Mouse (Mus musculus) stomach, postnatal 0 days (tissue): Measurements from ENCODE around the gene Srsf1. TPM values are rescaled to one million over a fixed set of nuclear protein-coding genes. Genes with fewer than 3 reads are reported as not detected.

Source experiments
- ATAC-seq: fragments of 200-750 bp; cut with Nextera tagmentation; 2 replicates; pipeline ENCODE4 v1.8.0; 2017; ENCODE audit not compliant: low FRiP score, low TSS enrichment
- DNase-seq: peaks from one replicate; pipeline ENCODE4 v3.0.0-alpha.2; 2016; ENCODE audit warnings: low spot score
- H3K27ac ChIP-seq: fragments of 300-500 bp; sonication (generic); replicated peaks from 2 replicates; pipeline ENCODE4 v1.5.1; 2014; ENCODE audit warnings: mild to moderate bottlenecking, control low read depth
- H3K27me3 ChIP-seq: fragments of 300-500 bp; sonication (generic); 2 replicates; pipeline ENCODE4 v1.6.1; 2014; ENCODE audit warnings: low read length; ENCODE audit not compliant: control insufficient read depth, insufficient read depth
- H3K36me3 ChIP-seq: fragments of 300-500 bp; sonication (generic); 2 replicates; pipeline ENCODE4 v1.6.1; 2014; ENCODE audit warnings: low read length, mixed read lengths; ENCODE audit not compliant: control insufficient read depth, insufficient read depth
- H3K4me1 ChIP-seq: fragments of 300-500 bp; sonication (generic); replicated peaks from 2 replicates; pipeline ENCODE4 v1.6.1; 2014; ENCODE audit warnings: antibody characterized with exemption; ENCODE audit not compliant: control insufficient read depth, insufficient read depth
- H3K4me2 ChIP-seq: fragments of 300-500 bp; sonication (generic); replicated peaks from 2 replicates; pipeline ENCODE4 v1.6.1; 2014; ENCODE audit warnings: low read depth, mild to moderate bottlenecking, control low read depth, moderate library complexity
- H3K4me3 ChIP-seq: fragments of 300-500 bp; sonication (generic); 2 replicates; pipeline ENCODE4 v1.5.1; 2014; ENCODE audit warnings: low read depth, low read length, control low read depth
- H3K9ac ChIP-seq: fragments of 300-500 bp; sonication (generic); 2 replicates; pipeline ENCODE4 v1.6.1; 2014; ENCODE audit warnings: mild to moderate bottlenecking, low read length, control low read depth, mixed read lengths
- H3K9me3 ChIP-seq: fragments of 300-500 bp; sonication (generic); 2 replicates; pipeline ENCODE4 v1.6.1; 2016; ENCODE audit warnings: low read length; ENCODE audit not compliant: control insufficient read depth
- CTCF ChIP-seq: IDR thresholded peaks from 2 replicates; pipeline ENCODE4 v1.5.1; 2016; ENCODE audit warnings: antibody characterized with exemption, low read depth, mild to moderate bottlenecking, moderate library complexity
- EP300 ChIP-seq: optimal IDR thresholded peaks from 2 replicates; pipeline ENCODE3; 2016; ENCODE audit warnings: antibody characterized with exemption
- WGBS: fragments of 180-500 bp; shearing (Covaris S2); extraction: QIAGEN DNeasy Blood & Tissue Kit; methylation state at CpG from one replicate; pipeline ENCODE4 v1.1.7; 2014; 5-methylcytosine and 5-hydroxymethylcytosine counted together
- polyA plus RNA-seq: library from polyadenylated mRNA; unstranded; fragments of >200 nt; fragmentation: Nextera tagmentation; extraction: Ambion mirVana; gene quantifications from 2 replicates; pipeline ENCODE4 v1.2.1, GENCODE M21; 2015

The Srsf1 gene
- polyA plus RNA-seq, 1 experiment from 2014 or later = 97.5 TPM

DNA sequence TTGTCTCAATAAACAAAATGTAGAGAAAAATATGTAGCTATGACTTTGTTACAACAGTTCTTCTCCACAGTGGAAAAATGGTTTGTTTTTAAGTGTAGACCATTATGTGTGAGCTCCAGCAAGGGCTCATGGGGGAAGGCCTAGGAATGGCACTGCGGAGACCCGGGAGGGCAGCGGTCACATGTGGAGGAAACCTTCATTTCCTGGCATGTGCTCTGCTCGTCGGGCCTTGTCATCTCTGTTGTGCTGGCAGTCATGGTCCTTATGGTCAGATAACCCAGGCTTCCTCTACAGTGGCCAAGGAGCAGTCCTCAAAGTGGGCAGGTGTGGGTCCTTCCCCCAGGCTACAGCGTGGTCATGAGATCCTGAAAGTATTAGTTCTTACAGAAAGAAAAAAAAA lies 36.5 kb downstream of the Srsf1 start:
- WGBS = 72% methylated on average over 6 of the region's 6 CpGs
- TF ChIP-seq CTCF (no peak), EP300 (no peak)
- no peak for ATAC-seq
- H3K27ac ChIP-seq = no peak overlapping the region
- no peak overlapping the region for H3K4me3 ChIP-seq
- no peaks in the 10 kb centered on the region for H3K27me3 ChIP-seq
- H3K4me1 ChIP-seq = no peaks in the 10 kb centered on the region
- DNase-seq = no peak
- H3K4me2 ChIP-seq = no peak overlapping the region
- H3K36me3 ChIP-seq = peaks cover 23% of the 10 kb centered on the region
- no peak overlapping the region for H3K9ac ChIP-seq
- H3K9me3 ChIP-seq = no peaks in the 10 kb centered on the region

GRCm38 (mm10) chr11:88086737-88087627 lies 39.8 kb downstream of the Srsf1 start:
- Histone ChIP-seq H3K9ac (peak overlapping the region; percentile 41), H3K36me3 (peaks cover 3% of the 10 kb centered on the region; the same call in 1 of the 2 replicates), H3K4me3 (peak overlapping the region; percentile 25), H3K27ac (peak overlapping the region; percentile 53), H3K9me3 (no peaks in the 10 kb centered on the region), H3K4me2 (peak overlapping the region; percentile 54), H3K4me1 (no peaks in the 10 kb centered on the region), H3K27me3 (no peaks in the 10 kb centered on the region)
- ATAC-seq (peak; percentile 94), DNase-seq (peak; percentile 84)
- no peak for TF ChIP-seq CTCF
- TF ChIP-seq EP300 = no peak
- WGBS = 5% methylated on average over 25 of the region's 25 CpGs

GRCm38 (mm10) chr11:88089150-88089549 lies 42.0 kb downstream of the Srsf1 start:
- no peak overlapping the region for H3K27ac ChIP-seq
- H3K36me3 ChIP-seq = no peaks in the 10 kb centered on the region
- no peaks in the 10 kb centered on the region for H3K9me3 ChIP-seq
- no peak overlapping the region for H3K4me3 ChIP-seq
- DNase-seq (no peak), ATAC-seq (no peak)
- H3K9ac ChIP-seq = no peak overlapping the region
- WGBS = 68% methylated on average over 5 of the region's 5 CpGs
- no peaks in the 10 kb centered on the region for H3K27me3 ChIP-seq
- H3K4me2 ChIP-seq = no peak overlapping the region
- no peaks in the 10 kb centered on the region for H3K4me1 ChIP-seq
- TF ChIP-seq CTCF (no peak), EP300 (no peak)

DNA sequence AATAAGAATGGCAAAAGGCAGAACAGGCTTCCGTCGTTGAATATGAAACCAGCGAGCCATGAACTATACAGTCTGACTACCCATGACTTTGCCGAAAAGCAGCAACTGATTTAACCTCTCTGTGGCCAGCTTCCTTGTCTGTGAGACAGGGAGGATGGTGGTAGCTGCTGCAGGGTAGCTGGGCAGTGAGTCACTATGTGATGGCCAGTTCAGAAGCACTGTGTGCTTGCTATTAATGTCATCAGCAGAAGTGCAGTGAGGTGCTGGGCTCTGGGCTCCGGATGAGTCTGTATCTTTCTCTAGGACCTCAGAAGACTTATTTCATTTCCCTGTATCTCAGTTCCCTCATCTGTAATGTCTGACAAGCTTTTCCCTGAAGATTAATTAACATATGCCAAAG lies 43.1 kb downstream of the Srsf1 start:
- Histone ChIP-seq H3K27me3 (no peaks in the 10 kb centered on the region), H3K27ac (no peak overlapping the region), H3K4me2 (no peak overlapping the region), H3K9me3 (no peaks in the 10 kb centered on the region), H3K4me3 (no peak overlapping the region), H3K9ac (no peak overlapping the region), H3K36me3 (no peaks in the 10 kb centered on the region), H3K4me1 (no peaks in the 10 kb centered on the region)
- ATAC-seq (no peak), DNase-seq (no peak)
- TF ChIP-seq CTCF (no peak), EP300 (no peak)
- WGBS = 74% methylated on average over 5 of the region's 5 CpGs

- H3K9ac ChIP-seq = no peak overlapping the region
- H3K27ac ChIP-seq = no peak overlapping the region
- 71% methylated on average over 1 of the region's 1 CpGs for WGBS
- H3K4me3 ChIP-seq = no peak overlapping the region
- H3K4me2 ChIP-seq = no peak overlapping the region
- DNase-seq (no peak), ATAC-seq (no peak)
- H3K4me1 ChIP-seq = no peaks in the 10 kb centered on the region
- TF ChIP-seq CTCF (no peak), EP300 (no peak)
- H3K9me3 ChIP-seq = no peaks in the 10 kb centered on the region
- no peaks in the 10 kb centered on the region for H3K27me3 ChIP-seq
- no peaks in the 10 kb centered on the region for H3K36me3 ChIP-seq
Measured at GRCm38 (mm10) chr11:88091949-88092348, 44.8 kb downstream of the Srsf1 start.

- no peak for DNase-seq
- no peak overlapping the region; the same call in 1 of the 2 replicates for H3K27ac ChIP-seq
- 0 out of 2 replicates have a peak, but pooled peaks cover 3% of the 10 kb centered on the region for H3K4me1 ChIP-seq
- no peak overlapping the region; the same call in 1 of the 2 replicates for H3K4me2 ChIP-seq
- H3K9ac ChIP-seq = peak overlapping the region; percentile 4; the same call in 1 of the 2 replicates
- no peaks in the 10 kb centered on the region for H3K9me3 ChIP-seq
- 21% methylated on average over 4 of the region's 4 CpGs for WGBS
- TF ChIP-seq EP300 (no peak), CTCF (no peak)
- no peaks in the 10 kb centered on the region for H3K27me3 ChIP-seq
- no peaks in the 10 kb centered on the region for H3K36me3 ChIP-seq
- no peak overlapping the region for H3K4me3 ChIP-seq
- ATAC-seq = no peak; the same call in 1 of the 2 replicates
Measured at GRCm38 (mm10) chr11:88097173-88097572, 50.0 kb downstream of the Srsf1 start.
